Mouse (Mus musculus): Measurements from ENCODE around the gene Clec3b. TPM values are rescaled to one million over a fixed set of nuclear protein-coding genes. Genes with fewer than 3 reads are reported as not detected.

Clec3b gene
- polyA plus RNA-seq (2015; fragmentation: Nextera tagmentation; extraction: Ambion mirVana): 0.51 and 0.99 TPM in 2 replicates

DNA sequence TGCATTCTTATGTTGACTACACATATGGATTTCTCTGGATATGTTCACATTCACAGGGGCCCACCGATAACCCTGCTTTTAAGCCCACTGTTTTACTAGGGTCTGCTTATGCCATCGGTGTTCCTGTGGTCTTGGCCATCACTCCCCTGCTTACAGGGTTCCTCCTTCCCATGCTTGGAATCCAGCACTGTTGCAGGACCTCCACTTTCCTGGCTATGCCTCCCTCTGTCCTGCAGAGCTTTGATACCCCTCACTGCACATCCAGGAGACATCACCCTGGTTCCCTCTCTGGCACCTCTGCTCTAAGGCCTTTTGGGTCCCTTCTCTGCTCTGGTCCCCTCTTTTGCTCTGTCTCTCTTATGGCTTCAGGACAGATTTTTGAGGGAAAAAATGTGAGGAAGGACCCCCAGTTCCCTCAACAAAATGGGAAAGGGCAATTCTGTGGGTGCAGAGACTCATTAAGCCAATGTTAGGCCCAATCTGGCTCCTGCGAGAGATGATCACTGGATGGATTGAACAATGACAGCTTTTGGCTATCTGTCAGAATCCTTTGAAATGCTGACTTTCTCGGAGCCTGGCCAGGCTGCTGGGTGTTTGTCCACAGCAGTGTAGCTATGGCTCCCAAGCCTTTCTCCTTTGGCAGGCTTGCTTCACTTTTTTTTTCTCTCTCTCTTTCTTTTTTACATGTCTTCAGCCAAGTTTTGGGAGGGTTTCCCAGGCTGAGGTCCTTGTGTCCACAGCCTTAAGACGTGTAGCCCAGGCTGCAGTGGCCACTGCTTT is at the start of gene Clec3b:
TSS of gene Clec3b (plus strand) at position 706 of the 780 bp plus-strand sequence.
- no peak for ATAC-seq (ENCODE audit: low read depth)
- Histone ChIP-seq H3K9ac (no peak within 1 kb of the TSS), H3K27me3 (no peaks in the 10 kb centered on the region), H3K9me3 (no peaks in the 10 kb centered on the region), H3K27ac (replicated peaks) (no peak within 1 kb of the TSS), H3K36me3 (peaks cover 6% of the 10 kb centered on the region), H3K4me3 (no peak within 1 kb of the TSS), H3K4me2 (no peak within 1 kb of the TSS), H3K4me1 (replicated peaks) (no peaks in the 10 kb centered on the region)
- WGBS: 87% methylated on average over 5 of the region's 5 CpGs

DNA sequence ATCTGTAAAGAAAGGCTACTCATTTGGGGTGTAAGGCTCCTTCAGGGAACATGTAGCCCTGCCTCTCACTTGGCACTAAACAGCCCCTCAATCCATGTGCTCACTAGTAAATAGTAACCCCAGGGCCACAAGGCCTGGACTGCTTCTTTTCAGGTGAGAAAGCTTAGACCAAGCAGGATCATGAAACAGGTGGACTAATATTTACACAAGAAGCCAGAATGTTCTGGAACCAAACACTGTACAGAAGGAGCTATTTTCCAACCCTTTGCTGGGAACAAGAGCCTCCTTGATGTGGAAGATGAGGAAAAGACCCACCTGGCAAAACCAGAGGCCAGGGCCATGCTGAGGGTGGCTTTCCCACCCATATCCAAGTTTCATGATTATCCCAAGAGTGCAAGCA is 47.3 kb upstream of the Clec3b start:
- no peak overlapping the region for H3K4me3 ChIP-seq
- no peaks in the 10 kb centered on the region for H3K9me3 ChIP-seq
- no peaks in the 10 kb centered on the region for H3K27me3 ChIP-seq
- H3K36me3 ChIP-seq: peaks cover 41% of the 10 kb centered on the region
- H3K27ac ChIP-seq (replicated peaks): no peak overlapping the region
- no peak overlapping the region for H3K9ac ChIP-seq
- no peak for ATAC-seq (ENCODE audit: low read depth)
- H3K4me2 ChIP-seq: no peak overlapping the region
- H3K4me1 ChIP-seq (replicated peaks): no peaks in the 10 kb centered on the region

DNA sequence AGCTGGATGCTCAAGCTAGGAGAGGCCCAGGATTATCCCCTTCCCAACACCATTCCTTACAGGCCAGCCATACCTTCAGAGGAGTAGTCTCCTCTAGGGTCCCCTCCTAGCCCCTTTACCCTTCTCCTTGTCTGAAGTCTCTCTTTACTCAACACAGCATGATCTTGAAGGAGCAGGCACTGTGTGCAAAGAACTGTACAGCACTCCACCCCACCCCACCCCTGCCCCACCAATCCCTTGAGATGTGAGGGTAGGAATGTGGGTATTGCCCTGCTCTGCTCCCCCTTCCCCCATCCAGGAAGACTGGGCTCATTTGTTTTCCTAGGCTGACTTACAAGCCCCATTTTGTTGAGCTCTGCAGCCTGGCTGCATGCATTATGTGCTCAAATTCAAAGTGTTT is 46.4 kb upstream of the Clec3b start:
- no peak overlapping the region for H3K9ac ChIP-seq

DNA sequence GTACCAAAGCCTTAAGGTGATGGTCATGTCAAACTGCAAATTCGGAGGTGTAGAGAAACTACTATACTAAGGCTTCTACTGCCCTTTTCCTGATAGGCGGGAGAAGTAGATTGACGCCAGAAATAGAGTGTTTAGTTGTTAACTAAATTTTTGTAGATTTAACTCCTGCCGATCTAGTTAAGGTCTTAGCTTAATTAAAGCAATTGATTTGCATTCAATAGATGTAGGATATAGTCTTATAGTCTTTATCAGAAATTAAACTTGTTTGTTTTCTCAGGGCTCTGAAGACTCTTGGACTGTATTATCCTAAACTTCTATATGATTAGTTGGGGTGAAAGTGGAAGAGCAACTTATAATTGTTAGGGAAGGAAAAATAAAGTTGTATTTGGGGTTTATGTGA is 43.6 kb upstream of the Clec3b start:
- 90% methylated on average over 4 of the region's 4 CpGs for WGBS
- H3K27me3 ChIP-seq: no peaks in the 10 kb centered on the region
- H3K36me3 ChIP-seq: peaks cover 19% of the 10 kb centered on the region
- H3K9me3 ChIP-seq: no peaks in the 10 kb centered on the region
- peaks cover 19% of the 10 kb centered on the region for H3K4me1 ChIP-seq (replicated peaks)
- H3K4me2 ChIP-seq: no peak overlapping the region
- no peak for ATAC-seq (ENCODE audit: low read depth)
- H3K4me3 ChIP-seq: no peak overlapping the region
- no peak overlapping the region for H3K9ac ChIP-seq
- H3K27ac ChIP-seq (replicated peaks): no peak overlapping the region

More for the DNA sequence above, 46.4 kb upstream of the Clec3b start:
- Histone ChIP-seq H3K4me2 (no peak overlapping the region), H3K9me3 (no peaks in the 10 kb centered on the region), H3K4me3 (no peak overlapping the region), H3K27ac (replicated peaks) (no peak overlapping the region), H3K4me1 (replicated peaks) (no peaks in the 10 kb centered on the region), H3K36me3 (peaks cover 33% of the 10 kb centered on the region), H3K27me3 (no peaks in the 10 kb centered on the region)
- no peak for ATAC-seq (ENCODE audit: low read depth)

DNA sequence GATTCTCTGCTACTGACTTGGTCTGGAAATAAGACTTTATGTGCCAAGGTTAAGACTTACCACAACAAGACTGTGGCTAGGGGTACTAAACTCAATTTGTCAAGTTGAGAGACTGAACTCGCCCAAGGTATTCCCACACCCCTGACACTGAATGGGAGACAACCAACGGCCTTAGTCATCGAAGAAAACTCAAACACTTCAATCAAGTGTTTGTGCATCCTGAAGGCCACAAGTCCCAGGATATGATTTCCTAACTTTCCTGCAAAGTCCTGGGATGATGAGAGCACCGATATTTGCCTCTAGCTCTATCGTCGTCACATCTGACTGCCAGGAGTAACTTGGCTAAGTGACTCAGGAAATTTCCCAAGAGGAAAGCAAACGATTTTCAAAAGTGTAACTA is 41.6 kb upstream of the Clec3b start:
- H3K4me2 ChIP-seq: no peak overlapping the region
- no peaks in the 10 kb centered on the region for H3K9me3 ChIP-seq
- H3K36me3 ChIP-seq: peaks cover 15% of the 10 kb centered on the region
- ATAC-seq (ENCODE audit: low read depth): no peak
- no peak overlapping the region for H3K27ac ChIP-seq (replicated peaks)
- no peak overlapping the region for H3K9ac ChIP-seq
- WGBS: 92% methylated on average over 7 of the region's 7 CpGs
- H3K4me3 ChIP-seq: no peak overlapping the region
- H3K4me1 ChIP-seq (replicated peaks): peaks cover 29% of the 10 kb centered on the region
- no peaks in the 10 kb centered on the region for H3K27me3 ChIP-seq

DNA sequence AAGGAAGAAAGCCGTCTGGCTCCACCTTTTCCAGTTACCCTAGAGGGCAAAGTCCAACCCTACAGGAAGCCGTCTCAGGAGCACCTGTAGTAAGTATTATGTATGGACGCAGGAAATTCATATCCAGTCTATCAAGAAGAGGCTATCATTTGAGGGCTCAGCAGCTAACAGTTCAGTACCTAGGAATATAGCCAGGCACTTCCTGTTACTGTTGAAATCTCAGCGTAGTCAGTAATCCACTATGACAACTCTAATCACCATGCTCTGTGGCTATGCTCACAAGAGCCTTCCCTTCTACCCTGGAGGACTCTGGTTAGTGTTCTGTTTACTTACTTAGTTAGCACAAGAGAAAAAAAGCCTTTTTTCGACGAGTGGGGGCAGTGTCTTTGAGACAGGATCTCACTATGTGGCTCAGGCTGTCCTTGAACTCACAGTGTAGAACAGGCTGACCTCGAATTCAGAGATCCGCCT is 39.0 kb upstream of the Clec3b start:
- peak overlapping the region; percentile 79 for H3K4me2 ChIP-seq
- H3K36me3 ChIP-seq: peaks cover 12% of the 10 kb centered on the region
- H3K27me3 ChIP-seq: no peaks in the 10 kb centered on the region
- peak overlapping the region; percentile 94 for H3K9ac ChIP-seq
- H3K4me1 ChIP-seq (replicated peaks): peaks cover 33% of the 10 kb centered on the region
- peak overlapping the region; percentile 73 for H3K4me3 ChIP-seq
- ATAC-seq (ENCODE audit: low read depth): no peak
- 71% methylated on average over 8 of the region's 8 CpGs for WGBS
- no peaks in the 10 kb centered on the region for H3K9me3 ChIP-seq
- no peak overlapping the region for H3K27ac ChIP-seq (replicated peaks)

DNA sequence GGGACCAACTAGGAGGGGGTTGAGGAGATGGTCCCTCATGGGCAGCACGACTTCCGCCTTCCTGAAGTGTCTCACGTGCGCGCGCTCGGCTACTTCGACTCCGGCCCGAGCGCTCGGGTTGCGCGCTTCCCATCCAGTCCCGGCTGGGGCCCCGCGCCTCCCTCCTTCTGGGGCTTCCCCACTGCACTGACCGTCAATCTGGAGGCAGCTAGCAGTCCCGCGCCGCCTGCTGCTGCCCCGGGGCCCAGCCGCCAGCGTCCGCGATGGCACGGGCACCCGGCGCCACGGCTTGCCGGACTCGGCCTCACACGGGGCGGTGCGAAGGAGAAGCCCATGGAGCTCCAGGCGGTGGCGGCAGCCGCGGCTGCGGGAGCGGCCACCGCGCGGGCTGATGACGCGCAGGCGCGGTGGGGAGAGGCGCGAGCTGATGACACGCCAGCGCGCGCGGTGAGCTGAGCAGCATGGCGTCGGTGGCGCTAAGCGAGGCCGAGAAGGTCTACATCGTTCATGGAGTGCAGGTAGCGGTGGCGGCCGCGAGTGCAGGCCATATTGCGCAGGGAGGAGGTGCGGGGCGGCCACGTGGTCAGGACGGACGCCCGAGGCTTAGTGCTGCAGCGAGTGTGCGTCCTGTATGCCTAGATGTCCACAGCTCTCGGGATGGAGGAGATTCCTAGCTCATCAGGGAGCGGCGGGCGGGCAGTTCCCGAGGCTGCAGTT is 37.8 kb upstream of the Clec3b start, which contains the start of the genes Zdhhc3 and Exosc7:
TSS of gene Zdhhc3 (minus strand) at position 401 of the 717 bp plus-strand sequence.
TSS of gene Exosc7 (plus strand) at position 411 of the 717 bp plus-strand sequence.
- under 1% methylated on average over 79 of the region's 79 CpGs for WGBS
- Histone ChIP-seq H3K4me1 (replicated peaks) (peaks cover 33% of the 10 kb centered on the region), H3K36me3 (peaks cover 13% of the 10 kb centered on the region), H3K4me3 (peak within 1 kb of the TSS; percentile 73), H3K9ac (peak within 1 kb of the TSS; percentile 94), H3K27me3 (no peaks in the 10 kb centered on the region), H3K27ac (replicated peaks) (peak within 1 kb of the TSS; percentile 94), H3K4me2 (peak within 1 kb of the TSS; percentile 79), H3K9me3 (no peaks in the 10 kb centered on the region)
- peak; percentile 95 for ATAC-seq (ENCODE audit: low read depth)

DNA sequence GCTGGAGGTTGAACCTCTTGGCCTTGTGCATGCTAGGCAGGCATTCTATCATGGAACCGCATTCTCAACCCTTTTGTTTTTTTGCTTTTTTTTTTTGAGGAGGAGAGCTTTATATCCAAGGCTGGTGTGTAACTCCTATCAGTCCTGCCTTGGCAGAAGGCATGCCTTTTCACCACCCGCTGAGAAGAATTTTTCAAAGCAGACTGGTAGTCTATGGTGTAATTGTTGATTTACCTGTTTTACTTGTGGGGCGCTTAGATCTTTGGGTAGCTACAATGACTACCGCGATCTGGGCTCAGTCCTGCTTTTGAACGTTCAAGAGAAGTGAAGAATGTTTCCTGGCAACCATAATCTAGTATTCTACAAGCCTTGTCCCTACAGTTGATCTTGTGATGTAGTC is 36.8 kb upstream of the Clec3b start:
- peak overlapping the region; percentile 94 for H3K27ac ChIP-seq (replicated peaks)
- ATAC-seq (ENCODE audit: low read depth): no peak
- no peaks in the 10 kb centered on the region for H3K9me3 ChIP-seq

DNA sequence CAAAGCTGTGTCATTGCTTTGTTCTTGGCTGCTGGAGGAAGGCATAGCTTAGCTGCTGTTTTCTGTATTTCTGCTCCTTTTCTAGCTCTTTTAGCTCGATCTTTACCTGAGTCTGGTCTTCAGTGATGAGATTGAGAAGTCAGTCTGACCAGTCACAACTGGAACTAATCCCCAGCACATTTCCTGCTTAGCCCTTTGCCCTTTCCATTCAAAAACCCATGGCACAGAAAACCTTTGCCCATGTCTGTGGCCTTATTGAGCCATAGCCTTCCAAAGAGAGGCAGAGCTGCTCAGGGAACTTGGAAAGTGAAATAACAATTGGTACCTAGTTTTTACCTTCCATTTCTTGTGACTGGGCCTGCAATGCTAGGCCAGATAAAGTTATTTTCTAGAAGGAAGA is 35.2 kb upstream of the Clec3b start:
- no peak for ATAC-seq (ENCODE audit: low read depth)

More for the DNA sequence above, 36.8 kb upstream of the Clec3b start:
- peaks cover 33% of the 10 kb centered on the region for H3K4me1 ChIP-seq (replicated peaks)
- H3K9ac ChIP-seq: peak overlapping the region; percentile 94
- H3K27me3 ChIP-seq: no peaks in the 10 kb centered on the region
- peak overlapping the region; percentile 73 for H3K4me3 ChIP-seq
- H3K4me2 ChIP-seq: peak overlapping the region; percentile 79
- H3K36me3 ChIP-seq: peaks cover 16% of the 10 kb centered on the region
- WGBS: 62% methylated on average over 6 of the region's 6 CpGs

DNA sequence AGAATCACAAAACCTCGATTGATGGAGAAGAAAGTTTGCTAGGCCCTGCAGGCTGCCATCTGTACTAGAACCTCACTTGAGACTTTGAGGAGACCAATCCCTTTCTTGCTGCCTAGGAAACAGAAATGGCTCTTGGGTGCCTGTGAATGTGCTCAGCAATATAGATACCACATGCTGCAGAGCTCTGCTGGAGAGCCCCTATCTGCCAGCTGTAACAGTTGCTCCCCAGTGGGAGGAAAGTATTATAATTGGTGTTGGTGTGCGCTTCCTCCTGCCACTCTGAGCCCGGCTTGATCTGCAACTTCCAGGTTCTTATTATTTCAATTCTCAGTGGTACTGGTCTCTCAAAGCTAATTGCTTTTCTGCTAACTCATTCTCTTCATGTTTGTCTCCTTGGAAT is 27.7 kb upstream of the Clec3b start:
- Histone ChIP-seq H3K36me3 (peaks cover 68% of the 10 kb centered on the region), H3K27ac (replicated peaks) (no peak overlapping the region), H3K4me1 (replicated peaks) (no peaks in the 10 kb centered on the region), H3K9me3 (no peaks in the 10 kb centered on the region), H3K9ac (no peak overlapping the region), H3K4me2 (no peak overlapping the region), H3K4me3 (no peak overlapping the region), H3K27me3 (no peaks in the 10 kb centered on the region)
- ATAC-seq (ENCODE audit: low read depth): no peak
- 89% methylated on average over 3 of the region's 3 CpGs for WGBS

More for the DNA sequence above, 35.2 kb upstream of the Clec3b start:
- H3K27me3 ChIP-seq: no peaks in the 10 kb centered on the region
- 96% methylated on average over 1 of the region's 1 CpGs for WGBS
- H3K27ac ChIP-seq (replicated peaks): no peak overlapping the region
- no peaks in the 10 kb centered on the region for H3K9me3 ChIP-seq
- H3K36me3 ChIP-seq: peaks cover 33% of the 10 kb centered on the region
- H3K4me3 ChIP-seq: no peak overlapping the region
- no peak overlapping the region for H3K9ac ChIP-seq
- H3K4me1 ChIP-seq (replicated peaks): peaks cover 27% of the 10 kb centered on the region
- H3K4me2 ChIP-seq: no peak overlapping the region

DNA sequence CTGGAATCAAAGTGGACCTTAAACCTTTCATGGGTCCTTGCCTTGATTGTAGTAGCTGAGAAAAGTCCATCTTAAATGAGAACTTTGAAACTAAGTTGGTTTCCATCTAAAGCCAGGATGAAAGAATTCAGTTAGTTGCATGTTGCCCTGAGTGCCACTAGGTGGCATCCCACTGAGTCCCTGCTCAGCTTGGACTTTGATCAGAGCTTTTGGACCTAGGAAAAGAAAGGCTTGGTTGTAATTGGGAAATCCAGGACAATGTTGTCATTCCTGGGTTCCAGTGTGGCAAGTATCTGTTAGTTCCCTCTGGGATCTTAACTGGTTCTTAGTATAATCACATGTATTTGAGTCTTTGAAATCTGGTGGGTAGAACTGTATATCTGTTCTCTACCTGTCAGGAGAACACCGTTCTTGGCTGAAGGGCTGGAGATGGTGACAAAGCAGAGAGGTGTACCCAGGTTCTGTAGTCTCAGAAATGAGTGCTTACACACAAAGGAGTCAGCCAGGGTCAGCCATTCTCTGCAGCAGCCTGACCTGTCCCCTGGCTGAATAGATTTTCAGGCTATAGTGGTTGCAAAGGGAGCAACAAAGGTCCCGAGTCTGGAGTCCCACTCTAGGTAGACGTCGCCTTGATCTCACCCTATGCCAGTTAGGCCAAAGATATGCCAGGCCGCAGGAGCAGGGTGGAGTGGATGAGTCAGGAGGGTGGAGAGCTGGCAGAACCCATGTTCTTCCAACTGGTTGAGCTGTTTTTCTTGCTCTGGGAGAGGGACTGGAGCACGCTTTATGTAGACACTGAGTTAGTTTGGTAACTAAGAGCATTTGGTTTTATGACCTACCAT is 27.0 kb upstream of the Clec3b start:
- H3K4me2 ChIP-seq: no peak overlapping the region
- peaks cover 73% of the 10 kb centered on the region for H3K36me3 ChIP-seq
- ATAC-seq (ENCODE audit: low read depth): no peak
- H3K4me3 ChIP-seq: no peak overlapping the region
- H3K27ac ChIP-seq (replicated peaks): no peak overlapping the region
- H3K9me3 ChIP-seq: no peaks in the 10 kb centered on the region
- H3K4me1 ChIP-seq (replicated peaks): no peaks in the 10 kb centered on the region
- no peak overlapping the region for H3K9ac ChIP-seq
- 96% methylated on average over 6 of the region's 6 CpGs for WGBS
- no peaks in the 10 kb centered on the region for H3K27me3 ChIP-seq
